9 mouse cellular contexts compared by ENCODE assay signal in genomic region chr6:52177061-52177735, GRCm38 (mm10). TPM values are rescaled to one million over a fixed set of nuclear protein-coding genes. Genes with fewer than 3 reads are reported as not detected.
DNase-seq lines count a peak whose midpoint lies in the region; ATAC-seq and TF ChIP-seq lines count a peak whose summit lies in the region.
"Had no signal": no experiment of that assay in that cellular context is flagged by ENCODE, and none has a peak within 500 bp of the region (broad histone marks: within the 10 kb centered on the region; RNA-seq: fewer than 3 reads in every experiment).

5730596B20Rik (plus strand) TSS chr6:52177498.

- peaks cover 10% of the 10 kb centered on the region for H3K4me1 ChIP-seq in lung, embryonic 14.5 days (ENCODE audit: insufficient read depth)
- peaks cover 20% of the 10 kb centered on the region for H3K4me1 ChIP-seq in hindbrain, embryonic 10.5 days (replicated peaks)
- peaks cover 21% of the 10 kb centered on the region for H3K4me1 ChIP-seq in stomach, embryonic 14.5 days (ENCODE audit: control insufficient read depth, insufficient read depth, low read length)

- peak within 1 kb of the TSS; percentile 98 for H3K9ac ChIP-seq in lung, embryonic 14.5 days
- H3K9ac ChIP-seq in stomach, embryonic 14.5 days (replicated peaks; ENCODE audit: low read depth, low read length): peak within 1 kb of the TSS; percentile 79

- H3K27ac ChIP-seq in lung, embryonic 14.5 days (ENCODE audit: low read depth): peak within 1 kb of the TSS; percentile 98
- H3K27ac ChIP-seq in hindbrain, embryonic 10.5 days: peak within 1 kb of the TSS; percentile 82
- H3K27ac ChIP-seq in stomach, embryonic 14.5 days (ENCODE audit: low read length): peak within 1 kb of the TSS; percentile 98

- under 1% methylated on average over 36 of the region's 36 CpGs for WGBS in lung, embryonic 14.5 days
- under 1% methylated on average over 36 of the region's 36 CpGs for WGBS in hindbrain, embryonic 10.5 days
- 2% methylated on average over 36 of the region's 36 CpGs for WGBS in stomach, embryonic 14.5 days

- H3K4me2 ChIP-seq in lung, embryonic 14.5 days: peak within 1 kb of the TSS; percentile 79
- peak within 1 kb of the TSS; percentile 61 for H3K4me2 ChIP-seq in stomach, embryonic 14.5 days (replicated peaks; ENCODE audit: low read depth, low read length)

- H3K9me3 ChIP-seq in lung, embryonic 14.5 days (ENCODE audit: low read depth, low read length): no peaks in the 10 kb centered on the region
- H3K9me3 ChIP-seq in hindbrain, embryonic 10.5 days: no peaks in the 10 kb centered on the region
- no peaks in the 10 kb centered on the region for H3K9me3 ChIP-seq in stomach, embryonic 14.5 days (ENCODE audit: control insufficient read depth, low read depth, low read length)

- no peak for TF ChIP-seq CTCF in lung, embryonic 14.5 days (IDR thresholded peaks at IDR 0.05; ENCODE audit: low read depth)

- no peak for ATAC-seq in lung, embryonic 14.5 days (ENCODE audit: insufficient read depth)
- ATAC-seq in stomach, embryonic 14.5 days (ENCODE audit: insufficient number of reproducible peaks, insufficient read depth, low FRiP score, low read depth): no peak
- no peak for ATAC-seq in cerebellum, adult (ENCODE audit: insufficient number of reproducible peaks, low FRiP score, low TSS enrichment)

- H3K27me3 ChIP-seq in lung, embryonic 14.5 days (ENCODE audit: insufficient read depth, low read length): peaks cover 34% of the 10 kb centered on the region
- peaks cover 100% of the 10 kb centered on the region for H3K27me3 ChIP-seq in hindbrain, embryonic 10.5 days (ENCODE audit: insufficient read depth, poor library complexity, severe bottlenecking)
- no peaks in the 10 kb centered on the region for H3K27me3 ChIP-seq in stomach, embryonic 14.5 days (ENCODE audit: control insufficient read depth, insufficient read depth, low read length)

- peak; percentile 90 for DNase-seq in lung, embryonic 14.5 days
- DNase-seq in lung, adult 18-20 months: no peak
- peak; percentile 73 for DNase-seq in hindbrain, embryonic 10.5 days (ENCODE audit: low spot score)
- DNase-seq in kidney, postnatal 4 days: peak; percentile 79 to 87
- DNase-seq in layer of hippocampus, adult 8-10 months (ENCODE audit: low spot score in 2 of 2): no peak
- DNase-seq in cerebellum, adult 11 months: no peak

- peak within 1 kb of the TSS; percentile 63 for H3K4me3 ChIP-seq in lung, embryonic 14.5 days (ENCODE audit: low read depth, low read length)
- peak within 1 kb of the TSS; percentile 81 for H3K4me3 ChIP-seq in hindbrain, embryonic 10.5 days
- H3K4me3 ChIP-seq in stomach, embryonic 14.5 days (ENCODE audit: low read depth, low read length): peak within 1 kb of the TSS; percentile 63
- H3K4me3 ChIP-seq: myocyte had no signal

- H3K36me3 ChIP-seq in lung, embryonic 14.5 days (ENCODE audit: insufficient read depth): no peaks in the 10 kb centered on the region; the same call in 1 of the 2 replicates
- H3K36me3 ChIP-seq in hindbrain, embryonic 10.5 days: no peaks in the 10 kb centered on the region
- no peaks in the 10 kb centered on the region for H3K36me3 ChIP-seq in stomach, embryonic 14.5 days (ENCODE audit: control insufficient read depth, insufficient read depth, low read length)

RNA-seq across cellular contexts. Expression of gene 5730596B20Rik, which starts in this region (rescaled TPM):
- polyA plus RNA-seq in lung, embryonic 14.5 days (2014; fragmentation: Nextera tagmentation; extraction: Ambion mirVana): 2.3 and 2.6 TPM in 2 replicates
- polyA plus RNA-seq in hindbrain, embryonic 10.5 days (2016; fragmentation: Nextera tagmentation; extraction: Ambion mirVana): 0.90 and 3.6 TPM in 2 replicates
- 4.4 and 4.7 TPM in 2 replicates for polyA plus RNA-seq in stomach, embryonic 14.5 days (2014; fragmentation: Nextera tagmentation; extraction: Ambion mirVana)
- total RNA-seq in layer of hippocampus, adult 8-10 months (2022): not detected

Comparison
In these comparisons a context has a peak if more than half of its experiments do, and no peak if none do; other contexts are left out.
1. DNase-seq: peak in lung, embryonic 14.5 days (single experiment), hindbrain, embryonic 10.5 days (single experiment) and kidney, postnatal 4 days (2 of 2); none in lung, adult 18-20 months (0 of 2), layer of hippocampus, adult 8-10 months (0 of 2) and cerebellum, adult 11 months (single experiment).
2. Peak in every context shown above with its lines, with median percentiles within 50 percentile points of each other: H3K27ac ChIP-seq and H3K4me3 ChIP-seq.